Mouse (Mus musculus) CH12.LX (cell line): ENCODE data around the gene Cdh24. TPM values are rescaled to one million over a fixed set of nuclear protein-coding genes. Genes with fewer than 3 reads are reported as not detected.

Source experiments
- DNase-seq: peaks from one replicate; pipeline ENCODE4 v3.0.0-alpha.2; 2013; ENCODE audit errors: extremely low read depth
- H3K27ac ChIP-seq: 2 replicates; pipeline ENCODE4 v1.5.1; 2012; ENCODE audit warnings: low read depth, mild to moderate bottlenecking, control low read depth, moderate library complexity; ENCODE audit not compliant: insufficient read depth
- H3K27me3 ChIP-seq: replicated peaks from 2 replicates; pipeline ENCODE3; 2012; ENCODE audit warnings: inconsistent platforms
- H3K36me3 ChIP-seq, 2 experiments: replicated peaks in 1 of 2; 2 replicates each; pipeline versions ENCODE3 to v1.6.1; 2012; ENCODE audit warnings: inconsistent platforms in 1 of 2, low read length in 1 of 2, mild to moderate bottlenecking in 1 of 2, mixed read lengths in 1 of 2, moderate library complexity in 1 of 2; ENCODE audit not compliant: control insufficient read depth in 1 of 2, insufficient read depth in 1 of 2
- H3K4me1 ChIP-seq, 2 experiments: 2 replicates each; pipeline ENCODE4 v1.6.1; 2012; ENCODE audit warnings: inconsistent platforms in 1 of 2, moderate library complexity in 1 of 2; ENCODE audit not compliant: insufficient read depth in 2 of 2, control insufficient read depth in 1 of 2
- H3K4me2 ChIP-seq: 2 replicates; pipeline ENCODE4 v1.6.1; 2012; ENCODE audit warnings: low read depth, mild to moderate bottlenecking, control low read depth; ENCODE audit not compliant: poor library complexity, insufficient read depth, severe bottlenecking
- H3K4me3 ChIP-seq, 3 experiments: fragments of 150-350 bp in 1 of 3; sonication (generic) in 1 of 3; replicated peaks in 1 of 3; 2 replicates each; pipeline versions ENCODE3 to v1.5.1; 2011 to 2012; ENCODE audit warnings: low read depth in 2 of 3, low read length in 2 of 3, mild to moderate bottlenecking in 2 of 3, moderate library complexity in 2 of 3, control low read depth in 1 of 3, improper control_type of control experiment in 1 of 3, inconsistent platforms in 1 of 3, mixed read lengths in 1 of 3; ENCODE audit not compliant: poor library complexity in 1 of 3
- H3K79me2 ChIP-seq: replicated peaks from 2 replicates; pipeline ENCODE4 v1.6.1; 2012; ENCODE audit warnings: mild to moderate bottlenecking, moderate library complexity; ENCODE audit not compliant: control insufficient read depth, poor library complexity, insufficient read depth, severe bottlenecking; ENCODE audit errors: extremely low read depth
- H3K9ac ChIP-seq: 2 replicates; pipeline ENCODE4 v1.6.1; 2012; ENCODE audit warnings: low read depth, mild to moderate bottlenecking, control low read depth, moderate library complexity; ENCODE audit not compliant: insufficient read depth
- H3K9me3 ChIP-seq: replicated peaks from 2 replicates; pipeline ENCODE3; 2012; ENCODE audit warnings: low read length, inconsistent platforms, mixed read lengths
- CHD2 ChIP-seq: IDR thresholded peaks from 2 replicates; pipeline ENCODE4 v1.6.1; 2011; ENCODE audit warnings: low read length, improper control_type of control experiment
- CTCF ChIP-seq, 2 experiments: IDR thresholded peaks in 1 of 2; conservative IDR thresholded peaks in 1 of 2; 2 replicates each; pipeline ENCODE4 v1.5.1; 2011 to 2012; ENCODE audit warnings: low read depth in 2 of 2, low read length in 2 of 2, improper control_type of control experiment in 1 of 2, inconsistent platforms in 1 of 2, mild to moderate bottlenecking in 1 of 2, moderate library complexity in 1 of 2
- E2F4 ChIP-seq: IDR thresholded peaks from 2 replicates; pipeline ENCODE4 v1.6.1; 2011; ENCODE audit warnings: low read depth, low read length, improper control_type of control experiment; ENCODE audit not compliant: insufficient replicate concordance
- ELF1 ChIP-seq: IDR thresholded peaks from 2 replicates; pipeline ENCODE4 v1.6.1; 2014; ENCODE audit warnings: low read depth, mild to moderate bottlenecking, inconsistent platforms, low read length, improper control_type of control experiment
- ETS1 ChIP-seq: conservative IDR thresholded peaks from 2 replicates; pipeline ENCODE4 v1.6.1; 2012; ENCODE audit warnings: low read depth, mild to moderate bottlenecking, inconsistent platforms, low read length, improper control_type of control experiment, moderate library complexity
- IRF4 ChIP-seq: IDR thresholded peaks from 2 replicates; pipeline ENCODE4 v1.6.1; 2014; ENCODE audit warnings: low read depth, mild to moderate bottlenecking, inconsistent platforms, low read length, improper control_type of control experiment
- JUND ChIP-seq: conservative IDR thresholded peaks from 2 replicates; pipeline ENCODE4 v1.6.1; 2011; ENCODE audit warnings: low read depth, low read length, improper control_type of control experiment
- KAT2A ChIP-seq: IDR thresholded peaks from 2 replicates; pipeline ENCODE4 v1.6.1; 2012; ENCODE audit warnings: low read length, improper control_type of control experiment, inconsistent platforms; ENCODE audit not compliant: insufficient replicate concordance
- MAX ChIP-seq: IDR thresholded peaks from 2 replicates; pipeline ENCODE4 v1.6.1; 2011; ENCODE audit warnings: low read length, improper control_type of control experiment
- PAX5 ChIP-seq: IDR thresholded peaks from 2 replicates; pipeline ENCODE4 v1.6.1; 2012; ENCODE audit warnings: low read length, inconsistent platforms, mixed read lengths
- POLR2A ChIP-seq: IDR thresholded peaks from 2 replicates; pipeline ENCODE4 v1.6.1; 2011; ENCODE audit warnings: low read depth, mild to moderate bottlenecking, improper control_type of control experiment, low read length
- RAD21 ChIP-seq: IDR thresholded peaks from 2 replicates; pipeline ENCODE4 v1.6.1; 2011; ENCODE audit warnings: low read depth, mild to moderate bottlenecking, low read length, improper control_type of control experiment, moderate library complexity
- RCOR1 ChIP-seq: conservative IDR thresholded peaks from 2 replicates; pipeline ENCODE4 v1.6.1; 2012; ENCODE audit warnings: low read depth, mild to moderate bottlenecking, inconsistent platforms, low read length, improper control_type of control experiment
- SMC3 ChIP-seq: IDR thresholded peaks from 2 replicates; pipeline ENCODE4 v1.6.1; 2011; ENCODE audit warnings: low read depth, low read length, improper control_type of control experiment
- ZC3H11A ChIP-seq: IDR thresholded peaks from 2 replicates; pipeline ENCODE4 v1.6.1; 2012; ENCODE audit warnings: low read depth, mild to moderate bottlenecking, inconsistent platforms, low read length, improper control_type of control experiment
- ZMIZ1 ChIP-seq: IDR thresholded peaks from 2 replicates; pipeline ENCODE4 v1.6.1; 2012; ENCODE audit warnings: low read depth, mild to moderate bottlenecking, inconsistent platforms, low read length, improper control_type of control experiment
- dilution Hi-C: fragments of 300-500 bp; cut with MboI; formaldehyde crosslinking; loops from 2 replicates; pipeline ENCODE4 v1.14.3; 2020; ENCODE audit warnings: low sequenced_read_pairs; ENCODE audit not compliant: extremely low pct_unique_long_range_greater_than_20kb, extremely low pct_ligation_motif_present
- in situ Hi-C: fragments of 300-500 bp; cut with MboI; formaldehyde crosslinking; loops from 3 replicates; pipeline ENCODE4 v1.14.3; 2019; ENCODE audit warnings: low sequenced_read_pairs, low pct_ligation_motif_present, low pct_unique_long_range_greater_than_20kb, mixed read lengths
- polyA plus RNA-seq: library from polyadenylated mRNA; unstranded; fragments of >175 nt; gene quantifications from 2 replicates; pipeline ENCODE4 v1.2.1, GENCODE M21; 2012; ENCODE audit warnings: low read depth; ENCODE audit not compliant: insufficient read length
- total RNA-seq, 2 experiments: library from RNA; depleted of rRNA; stranded (reverse); fragments of 300-350 nt in 1 of 2; fragments of >200 nt in 1 of 2; gene quantifications; 2 replicates each; pipeline ENCODE4 v1.2.3; 2012 to 2014

Cdh24 gene
- total and polyA plus RNA-seq, 3 experiments = 1.0 to 4.9 (median 1.6) TPM

DNA sequence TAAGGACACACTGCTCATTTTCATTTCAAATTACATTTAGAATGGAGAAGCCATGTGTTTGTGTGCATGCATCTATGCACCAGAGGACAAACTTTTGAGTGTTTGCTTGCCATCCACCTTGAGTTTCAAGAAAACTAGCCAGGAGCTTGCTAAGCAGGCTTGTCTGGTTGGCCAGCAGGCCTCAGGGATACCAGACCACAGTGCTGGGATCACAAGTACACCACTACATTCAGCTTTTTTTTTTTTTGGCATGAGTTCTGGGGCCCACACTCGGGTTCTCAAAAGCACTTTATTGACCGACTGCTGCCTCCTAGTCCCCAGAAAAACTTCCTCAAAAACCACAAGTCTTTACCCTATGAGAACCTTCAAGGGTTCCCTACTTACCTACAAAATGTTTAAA is 33.2 kb upstream of the Cdh24 start:
- dilution Hi-C loops = no loop called here
- no peak for TF ChIP-seq E2F4
- no peak for TF ChIP-seq RCOR1
- TF ChIP-seq ZMIZ1 = no peak
- TF ChIP-seq, all 38 proteins: peak for 0
- Histone ChIP-seq H3K27me3 (no peaks in the 10 kb centered on the region), H3K9ac (no peak overlapping the region), H3K79me2 (peaks cover 8% of the 10 kb centered on the region), H3K27ac (no peak overlapping the region), H3K36me3 (peaks cover 46 to 84% of the 10 kb centered on the region in 2 experiments), H3K4me1 (no peaks in the 10 kb centered on the region; a peak in 1 of 4 replicates), H3K4me3 (no peak overlapping the region), H3K4me2 (no peak overlapping the region), H3K9me3 (no peaks in the 10 kb centered on the region)
- in situ Hi-C loops = no loop called here
- DNase-seq = no peak

DNA sequence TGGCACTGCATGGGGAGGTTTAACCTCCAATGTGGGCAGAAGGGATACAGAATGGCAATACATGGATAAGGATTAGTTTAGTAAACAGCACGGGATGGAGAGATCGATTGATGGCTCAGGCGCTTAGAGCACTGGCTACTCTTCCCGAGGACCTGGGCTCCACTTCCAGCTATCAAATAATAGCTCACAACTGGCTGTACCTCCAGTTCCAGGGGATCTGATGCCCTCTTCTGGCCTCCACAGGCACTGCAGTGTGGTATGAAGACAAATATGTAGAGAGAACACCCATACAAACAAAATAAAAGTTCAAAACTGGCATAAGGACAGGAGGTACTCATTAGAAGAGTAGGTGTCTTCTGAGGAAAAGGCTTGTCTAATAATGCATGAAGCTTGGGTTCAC is 28.2 kb upstream of the Cdh24 start:
- Histone ChIP-seq H3K4me2 (no peak overlapping the region), H3K36me3 (peaks cover 45 to 83% of the 10 kb centered on the region in 2 experiments), H3K27me3 (no peaks in the 10 kb centered on the region), H3K4me1 (no peaks in the 10 kb centered on the region; a peak in 1 of 4 replicates), H3K9me3 (no peaks in the 10 kb centered on the region), H3K9ac (no peak overlapping the region), H3K79me2 (peaks cover 2% of the 10 kb centered on the region), H3K4me3 (no peak overlapping the region), H3K27ac (no peak overlapping the region)
- TF ChIP-seq IRF4 = no peak
- TF ChIP-seq CTCF (conservative IDR thresholded peaks at IDR 0.05 in 1 of 2, IDR thresholded peaks at IDR 0.05 in 1 of 2; ENCODE audit: low read depth in 2 of 2, low read length in 2 of 2) = peak; percentile 66 to 69; a peak in 3 of 4 replicates
- no peak for TF ChIP-seq CHD2
- no peak for TF ChIP-seq MAX
- no peak for TF ChIP-seq ELF1
- no peak for TF ChIP-seq PAX5
- TF ChIP-seq ETS1 = no peak
- TF ChIP-seq ZC3H11A = no peak
- no peak for TF ChIP-seq KAT2A
- TF ChIP-seq JUND = no peak
- TF ChIP-seq RAD21 = peak; percentile 41
- TF ChIP-seq SMC3 = peak; percentile 58
- TF ChIP-seq POLR2A = no peak
- DNase-seq = peak; percentile 36
- dilution Hi-C loops = no loop called here
- in situ Hi-C loops = no loop called here
